Mouse (Mus musculus) testis, postnatal 10 days (tissue): ENCODE data around the gene Sh3d21.

Source experiments
- DNase-seq: peaks from one replicate; pipeline ENCODE4 v3.0.0; 2021; ENCODE audit warnings: low spot score

The Sh3d21 gene

DNA sequence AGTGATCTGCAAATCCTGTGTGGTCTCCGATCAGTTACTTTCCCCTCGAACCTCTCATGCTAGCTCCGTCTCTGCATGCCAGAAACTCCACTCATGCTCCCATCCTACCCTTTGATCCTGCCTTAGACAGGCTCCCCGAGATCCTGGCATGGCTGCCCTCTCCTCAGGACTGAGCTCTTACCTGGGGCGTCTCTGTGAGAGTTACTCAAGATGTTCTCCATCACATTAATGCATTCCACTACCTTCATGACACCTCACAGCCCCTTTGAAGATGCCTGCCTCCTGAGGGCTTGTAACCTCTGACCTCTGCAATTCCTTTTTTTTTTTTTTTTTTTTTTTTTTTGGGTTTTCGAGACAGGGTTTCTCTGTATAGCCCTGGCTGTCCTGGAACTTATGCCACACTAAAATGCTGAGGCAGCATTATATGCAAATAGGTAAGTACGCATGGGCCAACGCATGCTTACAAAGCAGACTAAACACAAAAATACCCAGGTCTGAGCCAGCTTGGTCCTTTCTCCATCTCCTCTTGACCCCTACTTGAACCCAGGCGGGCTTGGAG is 16.2 kb downstream of the Sh3d21 start:
- no peak for DNase-seq

DNA sequence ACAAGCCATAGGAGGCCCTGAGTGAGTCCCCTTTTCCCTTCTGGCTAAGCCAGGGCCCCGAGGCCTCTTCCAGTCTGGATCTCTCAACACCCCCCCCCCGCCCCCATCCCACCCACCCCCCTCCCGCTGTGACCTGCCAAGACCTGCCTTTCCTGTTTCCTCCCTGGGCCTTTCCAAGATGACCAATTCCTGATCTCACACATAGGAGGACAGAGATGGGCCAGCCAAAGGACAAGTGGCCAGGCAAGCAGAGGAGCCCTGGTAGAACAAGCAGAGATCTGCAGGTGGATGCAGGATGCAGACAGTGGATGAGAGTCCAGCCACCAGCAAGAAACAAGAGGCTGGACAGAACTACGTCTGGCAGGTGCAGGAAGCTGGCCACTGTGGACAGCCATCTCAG is 17.9 kb downstream of the Sh3d21 start:
- no peak for DNase-seq

GRCm38 (mm10) chr4:126141021-126141420 is 22.3 kb downstream of the Sh3d21 start:
- DNase-seq, result no peak

DNA sequence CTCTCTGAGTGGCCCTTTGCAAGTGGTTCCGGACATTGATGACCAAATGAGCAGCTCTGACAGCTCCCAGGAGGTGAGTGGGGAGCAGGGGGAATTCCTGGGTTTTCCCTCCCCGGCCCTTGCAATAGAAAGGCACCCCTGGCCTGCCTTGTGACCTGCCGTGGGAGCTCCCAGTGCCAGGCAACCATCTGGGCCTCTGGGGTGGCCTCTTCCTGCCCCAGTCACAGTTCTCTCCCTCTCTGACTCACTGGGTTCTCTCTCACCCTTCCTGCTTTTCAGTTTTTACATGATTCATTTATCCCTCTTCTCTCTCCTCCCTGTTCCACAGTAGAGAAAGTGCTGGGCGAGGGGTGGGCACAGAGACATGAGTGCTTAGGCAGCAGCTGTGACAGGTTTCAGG is 25.5 kb downstream of the Sh3d21 start:
- DNase-seq, result no peak

DNA sequence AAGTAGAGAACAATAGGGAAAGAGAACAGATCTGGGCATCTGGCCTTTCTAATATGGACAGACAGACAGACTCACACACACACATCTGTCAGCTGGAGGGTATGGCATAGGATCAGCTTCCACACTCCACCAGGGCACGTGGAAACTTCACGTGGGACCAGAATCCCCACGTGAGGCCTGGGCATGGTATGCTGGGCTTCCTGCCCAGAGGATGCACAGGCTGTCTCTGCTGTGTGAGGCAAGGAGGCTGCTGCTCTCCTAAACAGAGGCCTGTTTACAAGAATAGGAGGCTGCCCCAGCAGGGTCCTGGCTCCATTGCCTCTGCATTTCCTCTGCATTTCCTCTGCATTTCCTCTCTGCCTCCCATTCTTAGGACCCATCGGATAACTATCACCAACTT is 28.7 kb downstream of the Sh3d21 start:
- DNase-seq, result no peak

DNA sequence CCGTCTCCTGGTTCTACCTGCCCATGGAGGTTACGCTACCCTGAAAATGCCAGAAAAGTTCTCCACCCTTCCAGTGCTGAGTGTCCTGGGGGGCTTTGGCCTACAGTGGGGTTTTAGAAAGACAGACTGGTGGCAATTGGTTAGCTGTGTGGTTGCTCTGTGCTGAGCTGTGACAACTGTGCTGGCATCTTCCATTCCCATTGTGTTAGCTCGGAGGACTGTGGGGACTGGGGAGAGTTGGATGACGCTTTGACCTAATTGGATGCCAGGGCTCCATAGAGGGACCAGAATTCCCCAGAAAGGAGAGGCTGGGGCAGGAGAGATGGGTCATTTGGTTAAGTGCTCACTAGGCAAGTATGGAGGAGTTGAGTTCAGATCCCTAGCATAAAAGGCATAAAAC is 29.1 kb downstream of the Sh3d21 start:
- no peak for DNase-seq

DNA sequence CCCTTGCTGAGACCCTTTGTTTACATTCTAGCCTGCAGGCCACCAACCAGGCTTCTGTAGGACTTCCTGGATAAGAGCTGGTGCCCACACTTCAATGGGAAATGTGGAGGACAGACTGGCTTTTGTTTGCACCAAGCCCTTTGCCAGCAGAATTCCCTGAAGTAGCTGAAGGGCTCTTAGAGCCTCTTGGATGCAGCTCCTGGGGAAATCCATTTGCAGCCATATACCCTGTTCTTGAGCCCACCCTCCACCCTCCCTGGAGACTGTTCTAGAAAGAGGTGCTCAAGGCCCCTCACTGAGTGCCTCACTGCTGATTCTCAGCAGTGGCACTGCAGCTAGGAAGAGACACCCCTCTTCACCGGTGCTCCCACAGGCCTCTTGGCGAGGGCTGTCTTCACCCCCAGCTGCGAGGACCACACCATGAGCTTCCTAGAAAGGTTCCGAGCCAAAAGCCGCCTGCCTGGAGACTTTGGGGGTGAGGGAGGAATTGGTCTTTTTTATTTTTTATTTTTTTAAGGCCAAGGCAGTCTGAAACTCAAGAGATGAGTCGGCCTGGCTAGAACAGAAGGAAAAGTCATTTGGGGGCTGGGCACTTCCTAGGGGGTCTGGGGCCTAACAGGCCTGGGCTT is 30.5 kb downstream of the Sh3d21 start:
- DNase-seq, result no peak

DNA sequence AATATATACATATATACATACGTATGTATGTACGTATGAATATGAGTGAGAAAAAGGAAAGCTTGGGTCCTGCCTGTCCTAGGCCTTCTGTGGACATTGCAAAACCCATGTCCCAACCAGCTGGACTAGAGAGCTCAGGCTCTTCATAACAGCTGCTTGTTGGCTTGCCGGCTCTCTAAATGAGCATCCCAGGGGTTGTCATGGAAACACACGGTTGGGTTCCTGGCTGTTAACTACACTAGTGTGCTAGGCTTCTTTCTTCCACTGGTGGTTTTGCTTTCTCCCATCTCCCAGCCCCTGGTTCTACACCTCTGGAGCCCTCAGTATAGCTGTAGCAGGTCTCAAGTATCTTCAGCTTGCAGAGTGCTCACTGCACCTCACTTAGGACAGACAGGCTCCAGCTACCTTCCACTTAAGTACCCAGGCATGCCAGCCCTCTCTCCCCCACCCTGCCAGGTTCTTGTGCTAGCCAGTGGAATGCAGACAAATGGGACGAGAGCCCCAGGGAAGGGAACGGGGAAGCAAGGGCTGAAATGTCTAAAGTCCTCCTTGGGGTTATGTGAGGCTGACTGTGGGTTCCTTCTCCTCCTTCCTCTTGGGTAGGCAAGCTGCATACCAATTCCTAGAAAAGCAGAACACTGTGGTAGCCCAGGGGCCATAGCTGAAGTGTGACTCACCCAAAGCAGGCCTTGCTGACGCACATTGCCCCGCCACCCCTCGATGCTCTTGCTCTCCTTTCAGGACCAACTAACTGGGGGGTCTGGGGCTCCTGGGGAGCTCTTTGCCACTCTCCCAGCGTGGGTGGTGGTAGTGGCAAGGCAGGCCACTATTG is 31.8 kb downstream of the Sh3d21 start:
- no peak for DNase-seq

DNA sequence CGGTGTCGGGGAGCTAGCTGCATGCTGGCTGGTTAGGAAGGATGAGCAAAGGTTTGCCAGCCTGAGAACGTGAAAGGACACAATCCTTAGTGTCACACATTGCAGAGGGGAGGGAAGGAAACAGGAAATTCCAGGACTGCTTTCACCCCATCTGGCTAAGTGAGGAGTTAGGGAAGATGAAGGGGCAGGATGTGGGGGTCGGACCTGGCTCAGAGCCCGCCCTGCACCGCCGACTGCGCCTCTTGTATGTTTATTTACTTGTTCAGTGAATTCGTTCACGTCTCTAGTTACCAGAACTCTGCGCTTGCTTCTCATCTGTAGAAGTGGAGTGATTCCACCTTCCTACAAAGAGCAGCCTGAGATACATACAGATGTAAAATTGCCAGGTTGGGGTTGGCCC is 32.8 kb downstream of the Sh3d21 start:
- no peak for DNase-seq

- no peak for DNase-seq
Measured at GRCm38 (mm10) chr4:126123309-126124040, 39.8 kb downstream of the Sh3d21 start.

- DNase-seq, result no peak
Measured at GRCm38 (mm10) chr4:126120506-126120905, 42.8 kb downstream of the Sh3d21 start.

- DNase-seq, result no peak
Measured at GRCm38 (mm10) chr4:126120052-126120451, 43.2 kb downstream of the Sh3d21 start.

GRCm38 (mm10) chr4:126119051-126119450 is 44.2 kb downstream of the Sh3d21 start:
- DNase-seq, result no peak

DNA sequence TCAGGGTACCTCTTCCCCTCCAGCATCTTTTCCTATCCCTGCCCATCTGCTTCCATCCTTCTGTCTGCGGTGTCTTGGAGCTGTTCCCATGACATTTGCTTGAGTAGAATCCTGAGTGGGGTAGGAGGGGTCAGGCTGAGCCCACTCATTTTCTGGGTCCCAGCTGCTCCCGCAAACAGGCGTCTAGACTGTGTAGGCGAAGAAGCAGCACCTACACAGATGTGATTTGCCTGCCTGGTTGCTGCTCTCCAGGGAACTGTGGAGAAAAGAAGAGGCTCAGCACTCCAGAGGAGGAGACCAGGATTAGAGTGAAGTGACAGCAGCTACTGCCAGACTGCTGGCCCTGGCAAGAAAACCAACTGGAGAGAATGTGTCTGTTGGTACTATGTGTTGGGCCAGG is 44.6 kb downstream of the Sh3d21 start:
- no peak for DNase-seq

- DNase-seq, result no peak
Measured at GRCm38 (mm10) chr4:126117116-126117515, 46.2 kb downstream of the Sh3d21 start.

DNA sequence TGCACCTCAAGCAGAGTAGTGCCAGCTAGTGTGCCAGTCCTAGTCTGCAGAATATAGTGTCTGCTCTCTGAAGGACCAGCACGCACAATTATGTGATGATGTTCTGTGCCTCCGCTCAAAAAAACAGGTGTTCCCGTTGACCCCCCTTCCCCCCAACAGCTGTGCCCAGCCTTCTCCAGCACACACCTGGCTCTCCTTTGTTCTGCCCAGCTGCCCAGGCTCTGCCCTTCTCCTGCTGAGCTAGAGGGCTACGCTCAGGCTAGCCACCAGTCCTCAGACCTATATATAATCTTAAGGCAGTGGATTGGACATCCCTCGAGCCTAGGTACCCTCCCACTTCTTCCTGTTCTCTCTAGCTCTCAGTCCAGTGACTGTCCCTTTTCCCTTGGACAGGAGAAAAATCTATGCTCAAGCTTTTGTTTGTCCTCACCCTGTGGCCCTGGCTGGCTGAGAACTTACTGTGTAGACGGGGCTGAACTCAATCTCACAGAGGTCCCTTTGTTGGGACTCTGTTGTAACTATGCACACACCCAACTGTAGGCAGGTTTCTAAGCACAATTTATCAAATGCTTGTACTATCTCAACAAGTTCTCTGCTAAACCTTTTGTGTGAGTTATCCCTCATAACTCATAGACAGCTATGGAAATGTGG is 47.3 kb downstream of the Sh3d21 start:
- no peak for DNase-seq

DNA sequence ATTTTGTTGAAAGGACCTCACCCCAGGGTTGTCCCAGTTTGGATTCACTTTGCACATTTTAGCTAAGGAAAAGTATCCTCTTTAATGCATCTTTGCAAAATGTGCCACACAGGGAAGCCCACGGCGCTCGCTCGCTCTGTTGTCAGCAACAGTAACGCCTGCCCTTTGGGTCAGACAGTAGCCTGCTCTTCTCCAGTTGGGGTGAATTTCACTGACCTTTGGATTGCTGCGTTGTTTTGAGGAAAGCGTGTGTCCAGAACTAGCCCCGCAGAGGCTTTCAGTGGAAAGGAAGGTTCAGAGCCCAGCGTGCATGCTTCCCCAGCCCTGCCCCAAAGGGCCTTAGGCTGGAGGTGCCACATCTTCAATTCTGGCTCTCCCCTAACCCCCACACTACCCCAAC is 47.9 kb downstream of the Sh3d21 start:
- no peak for DNase-seq

GRCm38 (mm10) chr4:126113943-126114342 is 49.3 kb downstream of the Sh3d21 start:
- DNase-seq, result peak; percentile 79

GRCm38 (mm10) chr4:126113243-126113642 is 50.0 kb downstream of the Sh3d21 start:
- DNase-seq, result no peak

DNA sequence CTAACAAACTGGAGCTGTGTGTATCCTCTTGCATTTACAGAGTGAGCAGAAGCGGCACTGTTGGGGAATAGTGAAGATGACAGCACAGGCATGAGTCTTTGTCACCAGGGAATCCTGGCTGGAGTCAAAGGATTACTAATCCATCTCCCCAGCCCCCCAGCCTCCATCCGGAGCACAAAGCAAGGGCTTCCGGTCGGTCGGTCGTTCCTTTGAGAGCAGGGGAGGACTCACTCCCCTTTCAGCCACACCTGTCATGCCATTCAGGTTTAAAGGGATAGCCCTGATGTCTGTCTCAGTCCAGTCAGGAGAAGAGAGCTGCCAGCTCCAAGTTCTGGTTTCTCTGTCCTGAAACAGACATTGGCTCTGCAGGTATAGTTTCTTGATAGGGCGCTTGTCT is 52.1 kb downstream of the Sh3d21 start:
- DNase-seq, result no peak

DNA sequence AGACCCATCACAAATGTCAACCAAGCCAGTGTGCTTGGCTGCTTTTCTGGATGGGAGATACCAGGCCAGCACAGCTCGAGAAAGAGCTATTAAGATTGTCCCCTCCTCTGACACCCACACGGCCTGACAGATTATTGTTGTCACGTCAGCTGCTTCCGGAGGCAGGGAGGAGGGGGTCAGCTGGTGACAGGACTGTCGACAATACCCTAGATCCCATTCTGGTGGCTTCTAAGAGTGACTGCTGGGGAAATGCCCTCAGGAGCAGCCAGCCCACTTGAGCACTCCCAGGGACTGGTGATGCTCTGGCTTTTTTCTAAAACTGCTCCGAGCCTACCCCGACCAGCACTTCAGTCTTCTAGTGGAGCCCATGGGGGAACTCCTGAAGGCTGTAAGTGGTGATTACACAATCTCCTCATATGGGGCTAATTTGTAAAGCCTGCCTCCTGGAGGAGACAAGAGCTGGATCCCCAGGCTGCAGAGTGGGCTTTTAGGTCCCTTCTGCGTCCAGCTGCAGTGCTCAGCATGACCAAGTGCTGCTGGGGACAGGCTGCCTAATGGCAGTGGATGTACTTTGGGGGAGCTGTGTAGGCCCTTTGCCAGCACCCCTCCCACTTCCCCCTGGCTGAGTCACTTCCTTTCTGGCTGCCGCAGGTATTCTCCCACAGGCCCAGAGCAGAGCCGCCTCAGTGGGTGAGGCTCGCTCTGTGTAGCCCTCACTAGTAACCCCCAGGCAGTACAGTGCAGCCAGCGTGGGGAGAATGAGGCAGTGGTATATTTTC is 52.7 kb downstream of the Sh3d21 start:
- peak; percentile 78 for DNase-seq
